Mouse (Mus musculus): ENCODE data around the gene Fgd2. TPM values are rescaled to one million over a fixed set of nuclear protein-coding genes. Genes with fewer than 3 reads are reported as not detected.

Gene Fgd2
- polyA plus RNA-seq, 1 experiment from 2014 or later, result 8.4 TPM

- Histone ChIP-seq H3K27me3 (ENCODE audit: control insufficient read depth, insufficient read depth, low read length) (no peaks in the 10 kb centered on the region), H3K36me3 (ENCODE audit: control insufficient read depth, insufficient read depth, low read length) (no peaks in the 10 kb centered on the region), H3K4me2 (replicated peaks; ENCODE audit: low read depth, low read length) (no peak overlapping the region), H3K4me3 (ENCODE audit: low read depth, low read length) (no peak overlapping the region), H3K27ac (ENCODE audit: low read length) (no peak overlapping the region), H3K9ac (replicated peaks; ENCODE audit: low read depth, low read length) (no peak overlapping the region), H3K9me3 (ENCODE audit: control insufficient read depth, low read depth, low read length) (no peaks in the 10 kb centered on the region), H3K4me1 (ENCODE audit: control insufficient read depth, insufficient read depth, low read length) (no peaks in the 10 kb centered on the region)
- WGBS, result 68% methylated on average over 5 of the region's 5 CpGs
- ATAC-seq (ENCODE audit: insufficient number of reproducible peaks, insufficient read depth, low FRiP score, low read depth), result no peak
Observed at GRCm38 (mm10) chr17:29409800-29410343, 49.2 kb downstream of the Fgd2 start.

- ATAC-seq (ENCODE audit: insufficient number of reproducible peaks, insufficient read depth, low FRiP score, low read depth), result no peak
- WGBS, result 45% methylated on average over 8 of the region's 8 CpGs
- Histone ChIP-seq H3K4me3 (ENCODE audit: low read depth, low read length) (no peak overlapping the region), H3K9ac (replicated peaks; ENCODE audit: low read depth, low read length) (no peak overlapping the region), H3K4me2 (replicated peaks; ENCODE audit: low read depth, low read length) (no peak overlapping the region), H3K27ac (ENCODE audit: low read length) (no peak overlapping the region), H3K36me3 (ENCODE audit: control insufficient read depth, insufficient read depth, low read length) (no peaks in the 10 kb centered on the region), H3K9me3 (ENCODE audit: control insufficient read depth, low read depth, low read length) (no peaks in the 10 kb centered on the region), H3K27me3 (ENCODE audit: control insufficient read depth, insufficient read depth, low read length) (no peaks in the 10 kb centered on the region), H3K4me1 (ENCODE audit: control insufficient read depth, insufficient read depth, low read length) (peaks cover 7% of the 10 kb centered on the region; the same call in 1 of the 2 replicates)
Observed at GRCm38 (mm10) chr17:29411821-29412425, 51.2 kb downstream of the Fgd2 start.

- no peaks in the 10 kb centered on the region for H3K9me3 ChIP-seq (ENCODE audit: control insufficient read depth, low read depth, low read length)
- no peak overlapping the region for H3K4me3 ChIP-seq (ENCODE audit: low read depth, low read length)
- H3K9ac ChIP-seq (replicated peaks; ENCODE audit: low read depth, low read length), result no peak overlapping the region
- no peak overlapping the region for H3K27ac ChIP-seq (ENCODE audit: low read length)
- no peak for ATAC-seq (ENCODE audit: insufficient number of reproducible peaks, insufficient read depth, low FRiP score, low read depth)
- no peaks in the 10 kb centered on the region for H3K27me3 ChIP-seq (ENCODE audit: control insufficient read depth, insufficient read depth, low read length)
- H3K4me1 ChIP-seq (ENCODE audit: control insufficient read depth, insufficient read depth, low read length), result peaks cover 7% of the 10 kb centered on the region; the same call in 1 of the 2 replicates
- H3K36me3 ChIP-seq (ENCODE audit: control insufficient read depth, insufficient read depth, low read length), result no peaks in the 10 kb centered on the region
- 87% methylated on average over 2 of the region's 2 CpGs for WGBS
- no peak overlapping the region for H3K4me2 ChIP-seq (replicated peaks; ENCODE audit: low read depth, low read length)
Observed at GRCm38 (mm10) chr17:29414566-29414965, 53.9 kb downstream of the Fgd2 start.

GRCm38 (mm10) chr17:29415761-29416662 is 55.3 kb downstream of the Fgd2 start:
- Histone ChIP-seq H3K9ac (replicated peaks; ENCODE audit: low read depth, low read length) (no peak overlapping the region), H3K9me3 (ENCODE audit: control insufficient read depth, low read depth, low read length) (no peaks in the 10 kb centered on the region), H3K27me3 (ENCODE audit: control insufficient read depth, insufficient read depth, low read length) (no peaks in the 10 kb centered on the region), H3K36me3 (ENCODE audit: control insufficient read depth, insufficient read depth, low read length) (no peaks in the 10 kb centered on the region), H3K27ac (ENCODE audit: low read length) (peak overlapping the region; percentile 78), H3K4me1 (ENCODE audit: control insufficient read depth, insufficient read depth, low read length) (peaks cover 7% of the 10 kb centered on the region; the same call in 1 of the 2 replicates), H3K4me3 (ENCODE audit: low read depth, low read length) (peak overlapping the region; percentile 18), H3K4me2 (replicated peaks; ENCODE audit: low read depth, low read length) (peak overlapping the region; percentile 55)
- WGBS, result 9% methylated on average over 31 of the region's 31 CpGs
- ATAC-seq (ENCODE audit: insufficient number of reproducible peaks, insufficient read depth, low FRiP score, low read depth), result peak; percentile 51; the same call in 1 of the 2 replicates

GRCm38 (mm10) chr17:29416757-29417156 is 56.0 kb downstream of the Fgd2 start:
- 49% methylated on average over 5 of the region's 5 CpGs for WGBS

GRCm38 (mm10) chr17:29418758-29419380 is 58.2 kb downstream of the Fgd2 start:
- 75% methylated on average over 3 of the region's 3 CpGs for WGBS

More at GRCm38 (mm10) chr17:29416757-29417156, 56.0 kb downstream of the Fgd2 start:
- no peak for ATAC-seq (ENCODE audit: insufficient number of reproducible peaks, insufficient read depth, low FRiP score, low read depth)
- H3K4me1 ChIP-seq (ENCODE audit: control insufficient read depth, insufficient read depth, low read length), result peaks cover 7% of the 10 kb centered on the region; the same call in 1 of the 2 replicates
- H3K27ac ChIP-seq (ENCODE audit: low read length), result no peak overlapping the region
- H3K9ac ChIP-seq (replicated peaks; ENCODE audit: low read depth, low read length), result no peak overlapping the region
- no peaks in the 10 kb centered on the region for H3K9me3 ChIP-seq (ENCODE audit: control insufficient read depth, low read depth, low read length)
- no peak overlapping the region for H3K4me3 ChIP-seq (ENCODE audit: low read depth, low read length)
- H3K36me3 ChIP-seq (ENCODE audit: control insufficient read depth, insufficient read depth, low read length), result no peaks in the 10 kb centered on the region
- H3K4me2 ChIP-seq (replicated peaks; ENCODE audit: low read depth, low read length), result peak overlapping the region; percentile 55; the same call in 1 of the 2 replicates
- no peaks in the 10 kb centered on the region for H3K27me3 ChIP-seq (ENCODE audit: control insufficient read depth, insufficient read depth, low read length)

GRCm38 (mm10) chr17:29419976-29420739 is 59.4 kb downstream of the Fgd2 start:
- no peak overlapping the region for H3K9ac ChIP-seq (replicated peaks; ENCODE audit: low read depth, low read length)
- H3K4me1 ChIP-seq (ENCODE audit: control insufficient read depth, insufficient read depth, low read length), result peaks cover 7% of the 10 kb centered on the region; the same call in 1 of the 2 replicates
- H3K4me2 ChIP-seq (replicated peaks; ENCODE audit: low read depth, low read length), result no peak overlapping the region
- no peak for ATAC-seq (ENCODE audit: insufficient number of reproducible peaks, insufficient read depth, low FRiP score, low read depth)
- no peaks in the 10 kb centered on the region for H3K36me3 ChIP-seq (ENCODE audit: control insufficient read depth, insufficient read depth, low read length)
- 66% methylated on average over 12 of the region's 12 CpGs for WGBS
- H3K4me3 ChIP-seq (ENCODE audit: low read depth, low read length), result no peak overlapping the region
- no peaks in the 10 kb centered on the region for H3K27me3 ChIP-seq (ENCODE audit: control insufficient read depth, insufficient read depth, low read length)
- H3K27ac ChIP-seq (ENCODE audit: low read length), result no peak overlapping the region
- H3K9me3 ChIP-seq (ENCODE audit: control insufficient read depth, low read depth, low read length), result no peaks in the 10 kb centered on the region

More at GRCm38 (mm10) chr17:29418758-29419380, 58.2 kb downstream of the Fgd2 start:
- Histone ChIP-seq H3K27me3 (ENCODE audit: control insufficient read depth, insufficient read depth, low read length) (no peaks in the 10 kb centered on the region), H3K9me3 (ENCODE audit: control insufficient read depth, low read depth, low read length) (no peaks in the 10 kb centered on the region), H3K4me3 (ENCODE audit: low read depth, low read length) (no peak overlapping the region), H3K4me1 (ENCODE audit: control insufficient read depth, insufficient read depth, low read length) (peaks cover 7% of the 10 kb centered on the region; the same call in 1 of the 2 replicates), H3K36me3 (ENCODE audit: control insufficient read depth, insufficient read depth, low read length) (no peaks in the 10 kb centered on the region), H3K27ac (ENCODE audit: low read length) (no peak overlapping the region), H3K9ac (replicated peaks; ENCODE audit: low read depth, low read length) (no peak overlapping the region), H3K4me2 (replicated peaks; ENCODE audit: low read depth, low read length) (no peak overlapping the region)
- ATAC-seq (ENCODE audit: insufficient number of reproducible peaks, insufficient read depth, low FRiP score, low read depth), result no peak

Data from stomach, embryonic 14.5 days (tissue).